Mouse (Mus musculus): ENCODE results near the gene Rcn1. TPM values are rescaled to one million over a fixed set of nuclear protein-coding genes. Genes with fewer than 3 reads are reported as not detected.

The Rcn1 gene
- polyA plus RNA-seq (2011; ENCODE audit: insufficient read depth, insufficient read length, low read depth, missing spikeins) = 73.8 and 75.3 TPM in 2 replicates

DNA sequence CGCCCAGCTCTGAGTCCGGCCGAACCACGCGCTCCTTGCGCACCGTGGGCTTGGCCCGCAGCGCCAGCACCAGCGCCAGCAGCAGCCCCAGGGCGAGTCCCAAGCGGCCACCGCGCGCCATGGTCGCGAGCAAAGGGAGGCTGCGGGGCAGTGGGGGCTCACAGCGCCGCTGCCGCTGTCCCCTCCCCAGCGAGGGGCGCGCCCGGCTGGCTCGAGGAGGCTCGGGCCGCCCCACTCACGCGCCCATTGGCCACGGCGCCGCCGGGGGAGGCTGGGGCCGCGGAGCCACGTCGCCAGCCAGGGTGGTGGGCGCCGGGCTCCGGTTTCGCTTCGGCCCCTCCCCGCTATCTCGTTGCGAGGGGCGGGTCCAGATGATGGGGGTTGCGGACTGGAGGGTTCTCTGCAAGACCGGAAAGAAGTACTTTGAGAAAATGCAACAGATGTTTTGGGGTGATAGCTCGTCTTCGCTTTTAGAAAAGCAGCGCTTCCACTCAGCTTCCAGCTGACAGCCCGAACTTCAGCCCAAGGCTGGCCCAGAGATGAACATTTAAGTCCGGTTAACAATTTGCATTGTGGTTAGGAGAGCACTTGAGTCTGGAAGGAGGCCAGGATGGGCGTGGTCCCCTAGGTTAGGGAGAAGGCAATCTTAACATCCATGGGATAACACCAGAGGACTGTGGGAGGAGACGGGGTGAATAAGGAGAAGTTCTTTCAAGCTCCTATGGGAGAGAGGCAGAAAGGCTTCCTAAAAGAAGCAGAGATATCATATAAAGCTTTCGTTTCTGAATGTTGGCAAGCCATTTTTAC lies at the start of gene Rcn1:
Gene Rcn1, minus strand, starts transcription at position 235 of the 807 bp plus-strand sequence.
- TF ChIP-seq EP300 (IDR thresholded peaks at IDR 0.05; ENCODE audit: insufficient read depth, low read depth, low read length) (no peak), POLR2A (IDR thresholded peaks at IDR 0.05; ENCODE audit: insufficient read depth, low read length) (no peak)
- peak within 1 kb of the TSS; percentile 83 for H3K9ac ChIP-seq (ENCODE audit: low read depth, poor library complexity, severe bottlenecking)

DNA sequence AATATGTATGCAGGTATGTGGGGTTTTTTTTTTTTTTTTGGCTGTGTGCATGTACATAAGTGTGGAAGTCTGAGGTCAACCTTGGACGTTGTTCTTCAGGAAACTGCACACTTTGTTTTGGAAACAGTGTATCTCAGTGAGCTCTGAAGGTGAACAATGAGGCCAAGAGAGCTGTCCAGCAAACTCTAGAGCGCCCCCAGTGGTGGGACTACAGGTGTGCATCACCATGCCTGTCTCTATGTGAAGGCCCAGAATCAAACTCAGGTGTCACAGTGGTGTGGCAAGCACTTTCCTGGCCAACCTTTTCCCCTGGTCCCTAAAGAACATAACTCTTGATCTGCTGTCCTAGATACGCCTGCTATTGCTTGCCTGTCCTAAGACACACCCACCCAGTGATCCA lies 45.0 kb upstream of the Rcn1 start:
- no peak overlapping the region for H3K27ac ChIP-seq (ENCODE audit: insufficient read depth, low read length)
- H3K4me1 ChIP-seq (ENCODE audit: control insufficient read depth, insufficient read depth, low read length) = no peaks in the 10 kb centered on the region

More for the DNA sequence above, at the start of gene Rcn1:
- Histone ChIP-seq H3K9me3 (replicated peaks; ENCODE audit: control insufficient read depth, insufficient read depth, low read length, poor library complexity, severe bottlenecking) (no peaks in the 10 kb centered on the region), H3K36me3 (ENCODE audit: control insufficient read depth, insufficient read depth, low read length, poor library complexity, severe bottlenecking) (peaks cover 2% of the 10 kb centered on the region), H3K4me1 (ENCODE audit: control insufficient read depth, insufficient read depth, low read length) (peaks cover 2% of the 10 kb centered on the region), H3K27ac (ENCODE audit: insufficient read depth, low read length) (peak within 1 kb of the TSS; percentile 54), H3K27me3 (ENCODE audit: control insufficient read depth, insufficient read depth, low read length, poor library complexity, severe bottlenecking) (no peaks in the 10 kb centered on the region), H3K4me3 (ENCODE audit: low read depth, low read length) (peak within 1 kb of the TSS; percentile 66)

DNA sequence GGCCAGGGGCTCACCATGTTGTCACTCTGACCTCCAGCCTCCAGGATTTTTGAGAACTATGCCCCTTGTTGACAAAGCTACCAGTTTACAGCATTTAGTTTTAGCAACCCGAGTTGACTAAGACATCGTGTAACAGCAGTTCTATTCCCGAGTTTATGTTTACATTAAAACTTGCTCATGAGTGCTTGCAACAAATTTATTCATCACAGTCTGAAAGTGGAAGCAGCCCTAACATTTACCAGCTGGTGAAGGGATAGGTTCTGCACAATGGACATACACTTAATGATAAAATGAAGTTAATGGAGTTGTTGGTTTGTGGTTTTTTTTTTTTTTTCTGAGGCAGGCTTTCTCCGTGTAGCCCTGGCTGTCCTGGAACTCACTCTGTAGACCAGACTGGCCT lies 39.9 kb upstream of the Rcn1 start:
- Histone ChIP-seq H3K27ac (ENCODE audit: insufficient read depth, low read length) (no peak overlapping the region), H3K9ac (ENCODE audit: low read depth, poor library complexity, severe bottlenecking) (no peak overlapping the region), H3K4me3 (ENCODE audit: low read depth, low read length) (no peak overlapping the region), H3K4me1 (ENCODE audit: control insufficient read depth, insufficient read depth, low read length) (no peaks in the 10 kb centered on the region), H3K9me3 (replicated peaks; ENCODE audit: control insufficient read depth, insufficient read depth, low read length, poor library complexity, severe bottlenecking) (no peaks in the 10 kb centered on the region), H3K27me3 (ENCODE audit: control insufficient read depth, insufficient read depth, low read length, poor library complexity, severe bottlenecking) (no peaks in the 10 kb centered on the region), H3K36me3 (ENCODE audit: control insufficient read depth, insufficient read depth, low read length, poor library complexity, severe bottlenecking) (no peaks in the 10 kb centered on the region)
- TF ChIP-seq POLR2A (IDR thresholded peaks at IDR 0.05; ENCODE audit: insufficient read depth, low read length) (no peak), CTCF (IDR thresholded peaks at IDR 0.05; ENCODE audit: low read depth, low read length) (no peak), EP300 (IDR thresholded peaks at IDR 0.05; ENCODE audit: insufficient read depth, low read depth, low read length) (no peak)

More for the DNA sequence above, 45.0 kb upstream of the Rcn1 start:
- H3K27me3 ChIP-seq (ENCODE audit: control insufficient read depth, insufficient read depth, low read length, poor library complexity, severe bottlenecking) = no peaks in the 10 kb centered on the region
- TF ChIP-seq EP300 (IDR thresholded peaks at IDR 0.05; ENCODE audit: insufficient read depth, low read depth, low read length) (no peak), CTCF (IDR thresholded peaks at IDR 0.05; ENCODE audit: low read depth, low read length) (peak; percentile 72), POLR2A (IDR thresholded peaks at IDR 0.05; ENCODE audit: insufficient read depth, low read length) (no peak)
- no peak overlapping the region for H3K4me3 ChIP-seq (ENCODE audit: low read depth, low read length)
- no peaks in the 10 kb centered on the region for H3K9me3 ChIP-seq (replicated peaks; ENCODE audit: control insufficient read depth, insufficient read depth, low read length, poor library complexity, severe bottlenecking)
- no peaks in the 10 kb centered on the region for H3K36me3 ChIP-seq (ENCODE audit: control insufficient read depth, insufficient read depth, low read length, poor library complexity, severe bottlenecking)
- H3K9ac ChIP-seq (ENCODE audit: low read depth, poor library complexity, severe bottlenecking) = no peak overlapping the region

DNA sequence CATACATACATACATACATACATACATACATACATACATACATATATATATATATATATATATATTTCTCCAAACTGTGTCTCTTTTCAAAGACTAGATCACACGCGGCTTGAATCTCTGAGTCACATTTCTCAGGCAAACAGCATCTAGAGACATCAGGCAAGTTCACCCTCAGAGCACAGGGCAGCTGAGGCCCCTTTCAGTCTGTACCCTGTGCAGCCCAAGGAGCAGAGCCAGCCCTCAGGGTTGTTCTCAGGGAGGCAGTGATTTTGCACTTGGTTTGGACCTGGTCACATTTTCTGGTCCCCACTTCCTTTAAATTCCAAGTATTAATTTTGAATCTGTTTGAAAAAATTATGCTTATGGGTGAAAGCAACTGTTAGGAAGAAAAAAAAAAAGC lies 39.4 kb upstream of the Rcn1 start:
- Histone ChIP-seq H3K27ac (ENCODE audit: insufficient read depth, low read length) (no peak overlapping the region), H3K4me1 (ENCODE audit: control insufficient read depth, insufficient read depth, low read length) (no peaks in the 10 kb centered on the region), H3K9ac (ENCODE audit: low read depth, poor library complexity, severe bottlenecking) (no peak overlapping the region), H3K27me3 (ENCODE audit: control insufficient read depth, insufficient read depth, low read length, poor library complexity, severe bottlenecking) (no peaks in the 10 kb centered on the region), H3K36me3 (ENCODE audit: control insufficient read depth, insufficient read depth, low read length, poor library complexity, severe bottlenecking) (no peaks in the 10 kb centered on the region), H3K4me3 (ENCODE audit: low read depth, low read length) (no peak overlapping the region), H3K9me3 (replicated peaks; ENCODE audit: control insufficient read depth, insufficient read depth, low read length, poor library complexity, severe bottlenecking) (no peaks in the 10 kb centered on the region)
- no peak for TF ChIP-seq EP300 (IDR thresholded peaks at IDR 0.05; ENCODE audit: insufficient read depth, low read depth, low read length)
- no peak for TF ChIP-seq POLR2A (IDR thresholded peaks at IDR 0.05; ENCODE audit: insufficient read depth, low read length)
- TF ChIP-seq CTCF (IDR thresholded peaks at IDR 0.05; ENCODE audit: low read depth, low read length) = no peak

DNA sequence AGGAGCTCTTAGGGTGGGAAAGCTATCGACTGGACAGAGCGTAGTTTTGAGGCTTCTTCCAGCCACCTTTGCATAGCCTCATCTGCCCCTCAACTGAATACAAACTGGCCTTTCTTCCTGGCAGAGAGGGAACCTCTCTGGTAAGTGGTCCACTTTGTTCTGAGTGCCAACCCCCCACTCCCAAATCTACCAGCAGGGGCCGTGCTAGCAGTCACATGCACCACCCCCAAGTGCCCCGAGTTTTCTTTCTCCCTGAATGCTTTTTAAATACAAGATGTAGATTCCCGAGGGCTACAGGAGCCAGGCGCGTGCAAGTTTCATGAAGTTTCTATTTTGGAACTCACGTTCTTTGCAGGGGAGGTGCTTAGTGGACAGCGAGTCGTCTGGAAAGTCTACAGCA lies 33.8 kb upstream of the Rcn1 start:
- no peak overlapping the region for H3K4me3 ChIP-seq (ENCODE audit: low read depth, low read length)
- no peak overlapping the region for H3K27ac ChIP-seq (ENCODE audit: insufficient read depth, low read length)
- no peaks in the 10 kb centered on the region for H3K36me3 ChIP-seq (ENCODE audit: control insufficient read depth, insufficient read depth, low read length, poor library complexity, severe bottlenecking)
- TF ChIP-seq POLR2A (IDR thresholded peaks at IDR 0.05; ENCODE audit: insufficient read depth, low read length) (no peak), CTCF (IDR thresholded peaks at IDR 0.05; ENCODE audit: low read depth, low read length) (no peak), EP300 (IDR thresholded peaks at IDR 0.05; ENCODE audit: insufficient read depth, low read depth, low read length) (no peak)
- no peaks in the 10 kb centered on the region for H3K4me1 ChIP-seq (ENCODE audit: control insufficient read depth, insufficient read depth, low read length)
- H3K27me3 ChIP-seq (ENCODE audit: control insufficient read depth, insufficient read depth, low read length, poor library complexity, severe bottlenecking) = no peaks in the 10 kb centered on the region
- H3K9me3 ChIP-seq (replicated peaks; ENCODE audit: control insufficient read depth, insufficient read depth, low read length, poor library complexity, severe bottlenecking) = no peaks in the 10 kb centered on the region
- no peak overlapping the region for H3K9ac ChIP-seq (ENCODE audit: low read depth, poor library complexity, severe bottlenecking)

DNA sequence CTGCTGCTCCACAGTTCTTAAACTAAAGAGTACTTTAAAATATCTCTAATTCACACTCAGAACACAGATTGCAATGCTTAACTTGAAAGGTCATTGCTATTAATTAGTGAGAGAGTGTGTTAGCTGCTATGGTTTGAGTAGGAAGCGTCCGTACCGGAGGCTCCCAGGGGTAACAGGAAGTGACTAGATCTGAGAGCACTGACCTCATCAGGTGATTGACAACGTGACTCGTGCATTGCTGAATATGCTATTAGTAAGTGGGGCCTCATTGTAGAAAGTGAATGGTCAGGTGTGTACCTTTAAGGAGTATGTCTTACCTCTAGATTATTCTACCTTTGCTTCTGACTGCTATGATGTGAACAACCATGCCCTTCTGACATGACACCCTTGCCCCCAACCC lies 31.3 kb upstream of the Rcn1 start:
- H3K27ac ChIP-seq (ENCODE audit: insufficient read depth, low read length) = no peak overlapping the region
- H3K9me3 ChIP-seq (replicated peaks; ENCODE audit: control insufficient read depth, insufficient read depth, low read length, poor library complexity, severe bottlenecking) = no peaks in the 10 kb centered on the region
- no peak overlapping the region for H3K9ac ChIP-seq (ENCODE audit: low read depth, poor library complexity, severe bottlenecking)
- no peak for TF ChIP-seq EP300 (IDR thresholded peaks at IDR 0.05; ENCODE audit: insufficient read depth, low read depth, low read length)
- TF ChIP-seq CTCF (IDR thresholded peaks at IDR 0.05; ENCODE audit: low read depth, low read length) = no peak
- TF ChIP-seq POLR2A (IDR thresholded peaks at IDR 0.05; ENCODE audit: insufficient read depth, low read length) = no peak
- H3K27me3 ChIP-seq (ENCODE audit: control insufficient read depth, insufficient read depth, low read length, poor library complexity, severe bottlenecking) = no peaks in the 10 kb centered on the region
- no peaks in the 10 kb centered on the region for H3K4me1 ChIP-seq (ENCODE audit: control insufficient read depth, insufficient read depth, low read length)
- no peaks in the 10 kb centered on the region for H3K36me3 ChIP-seq (ENCODE audit: control insufficient read depth, insufficient read depth, low read length, poor library complexity, severe bottlenecking)
- H3K4me3 ChIP-seq (ENCODE audit: low read depth, low read length) = no peak overlapping the region
